Mouse (Mus musculus) liver, postnatal 0 days (tissue): ENCODE data around the gene Edc4.

Source experiments
- CTCF ChIP-seq: sonication (generic); IDR thresholded peaks from 2 replicates; pipeline ENCODE4 v1.5.1; 2016; ENCODE audit warnings: antibody characterized with exemption, low read depth
- EP300 ChIP-seq: IDR thresholded peaks from 2 replicates; pipeline ENCODE4 v1.6.1; 2016; ENCODE audit warnings: antibody characterized with exemption, low read depth, mild to moderate bottlenecking

DNA sequence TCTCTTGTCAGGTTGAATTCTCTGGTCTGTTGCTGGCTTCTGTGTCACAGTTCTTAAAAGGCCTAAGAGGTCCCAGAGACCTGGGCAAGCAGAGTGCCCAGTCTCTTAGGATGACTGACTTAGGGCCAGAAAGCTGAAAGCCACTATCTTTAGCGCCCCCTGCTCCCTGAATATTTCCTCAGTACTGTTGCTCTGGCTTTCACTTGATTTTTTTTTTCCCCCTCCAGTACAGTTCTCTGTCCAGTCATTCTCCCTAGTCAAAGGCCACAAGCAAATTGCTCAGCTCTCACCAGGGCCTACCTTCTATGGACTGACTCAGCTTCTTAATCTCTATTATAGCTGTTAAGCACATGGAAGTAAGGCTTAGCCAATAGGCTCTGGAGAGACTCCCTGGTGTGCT lies 18.7 kb upstream of the Edc4 start:
- TF ChIP-seq EP300 (no peak), CTCF (peak; percentile 59)
